Mouse (Mus musculus) embryo, embryonic 11 days (tissue): Measurements from ENCODE around the gene Tmeff2.
"Not testable (repeated sequence)": the region's sequence is repeated elsewhere in the genome, so short reads cannot be mapped to it uniquely, and the experiment has no call there.

Source experiments
- DNase-seq: peaks from one replicate; pipeline ENCODE4 v3.0.0-alpha.2; 2015

The Tmeff2 gene

GRCm38 (mm10) chr1:50900386-50900785, at the start of gene Tmeff2:
TSS of gene Tmeff2 (plus strand) at chr1:50900647.
- not testable (repeated sequence) for DNase-seq

GRCm38 (mm10) chr1:50861515-50861914, 38.9 kb upstream of the Tmeff2 start:
- DNase-seq = no peak

GRCm38 (mm10) chr1:50897696-50898095, 2.8 kb upstream of the Tmeff2 start:
- peak; percentile 11 for DNase-seq

- peak; percentile 16 for DNase-seq
Measured at GRCm38 (mm10) chr1:50924838-50925355, 24.4 kb downstream of the Tmeff2 start.

- DNase-seq = peak; percentile 29
Measured at GRCm38 (mm10) chr1:50925356-50925921, 25.0 kb downstream of the Tmeff2 start.

GRCm38 (mm10) chr1:50926374-50927060, 26.1 kb downstream of the Tmeff2 start:
- peak; percentile 58 for DNase-seq

- peak; percentile 95 for DNase-seq
Measured at GRCm38 (mm10) chr1:50927077-50927611, 26.7 kb downstream of the Tmeff2 start.

- peak; percentile 56 for DNase-seq
Measured at GRCm38 (mm10) chr1:50927679-50928187, 27.3 kb downstream of the Tmeff2 start.

- peak; percentile 20 for DNase-seq
Measured at GRCm38 (mm10) chr1:50928776-50929175, 28.3 kb downstream of the Tmeff2 start.

GRCm38 (mm10) chr1:50935076-50935475, 34.6 kb downstream of the Tmeff2 start:
- DNase-seq = no peak

- no peak for DNase-seq
Measured at GRCm38 (mm10) chr1:50935484-50935883, 35.0 kb downstream of the Tmeff2 start.

- no peak for DNase-seq
Measured at GRCm38 (mm10) chr1:50940131-50941039, 39.9 kb downstream of the Tmeff2 start.

- no peak for DNase-seq
Measured at GRCm38 (mm10) chr1:50948575-50948974, 48.1 kb downstream of the Tmeff2 start.

- DNase-seq = no peak
Measured at GRCm38 (mm10) chr1:50958844-50959243, 58.4 kb downstream of the Tmeff2 start.

- peak; percentile 78 for DNase-seq
Measured at GRCm38 (mm10) chr1:50961954-50962648, 61.7 kb downstream of the Tmeff2 start.

- DNase-seq = no peak
Measured at GRCm38 (mm10) chr1:50962649-50963000, 62.2 kb downstream of the Tmeff2 start.

- no peak for DNase-seq
Measured at GRCm38 (mm10) chr1:50969685-50970084, 69.2 kb downstream of the Tmeff2 start.

GRCm38 (mm10) chr1:50970853-50971252, 70.4 kb downstream of the Tmeff2 start:
- no peak for DNase-seq

GRCm38 (mm10) chr1:50972509-50973436, 72.3 kb downstream of the Tmeff2 start:
- no peak for DNase-seq

GRCm38 (mm10) chr1:50979358-50980081, 79.1 kb downstream of the Tmeff2 start:
- no peak for DNase-seq
